Mouse (Mus musculus) lung, adult 18-20 months (tissue): ENCODE results near the gene Acvrl1.

ENCODE experiments used
- DNase-seq, 2 experiments: peaks; one replicate each; pipeline ENCODE4 v3.0.0; 2022; ENCODE audit warnings: mixed read lengths in 2 of 2

The Acvrl1 gene

GRCm38 (mm10) chr15:101193971-101194370, 65.6 kb downstream of the Acvrl1 start:
- DNase-seq = no peak
